Mouse (Mus musculus) thymus, adult 18-20 months (tissue): ENCODE data around the gene Gm42878.

Experiments used
- DNase-seq, 2 experiments: peaks; one replicate each; pipeline ENCODE4 v3.0.0; 2022; ENCODE audit warnings: mixed read lengths in 2 of 2

The Gm42878 gene

DNA sequence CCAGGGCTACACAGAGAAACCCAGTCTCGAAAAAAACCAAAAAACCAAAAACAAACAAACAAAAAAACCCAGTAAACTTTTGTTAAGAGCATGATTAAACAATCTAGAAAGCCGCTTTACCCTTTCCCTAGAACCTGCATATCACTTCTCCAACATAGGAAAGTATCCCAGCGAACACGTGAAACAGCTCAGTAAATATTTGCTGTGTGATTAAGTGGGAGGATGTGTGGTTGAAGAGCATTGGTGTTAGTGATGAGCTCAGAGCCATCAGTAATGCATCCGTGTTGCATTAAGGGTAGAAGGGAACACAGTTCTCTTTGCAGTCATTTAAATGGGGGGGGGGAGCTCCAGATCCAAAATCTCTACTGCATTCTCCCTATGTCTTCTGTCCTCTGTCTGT is 60.5 kb downstream of the Gm42878 start:
- no peak for DNase-seq

GRCm38 (mm10) chr5:121477680-121478079 is 67.6 kb downstream of the Gm42878 start:
- DNase-seq = no peak

GRCm38 (mm10) chr5:121476040-121476439 is 69.2 kb downstream of the Gm42878 start:
- DNase-seq = no peak

DNA sequence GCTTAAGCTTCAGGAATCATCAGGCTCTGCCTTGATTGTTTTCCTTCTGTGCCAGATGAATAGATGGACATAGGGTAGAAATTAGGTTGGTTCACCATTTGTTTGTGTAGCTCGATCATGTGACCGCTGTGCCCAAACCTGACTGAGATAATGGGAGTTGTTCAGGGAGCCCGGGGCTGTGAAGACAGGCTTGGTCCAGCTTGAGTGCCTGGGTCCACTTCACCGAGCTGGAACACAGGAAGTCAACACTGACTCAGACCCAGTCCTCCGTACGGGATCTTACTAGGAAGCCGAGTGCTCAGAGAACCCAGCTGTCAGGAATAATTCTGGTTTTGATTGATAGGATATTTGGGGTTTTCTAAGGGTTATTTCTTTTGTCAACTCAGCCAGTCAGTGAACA is 70.7 kb downstream of the Gm42878 start:
- DNase-seq = no peak

DNA sequence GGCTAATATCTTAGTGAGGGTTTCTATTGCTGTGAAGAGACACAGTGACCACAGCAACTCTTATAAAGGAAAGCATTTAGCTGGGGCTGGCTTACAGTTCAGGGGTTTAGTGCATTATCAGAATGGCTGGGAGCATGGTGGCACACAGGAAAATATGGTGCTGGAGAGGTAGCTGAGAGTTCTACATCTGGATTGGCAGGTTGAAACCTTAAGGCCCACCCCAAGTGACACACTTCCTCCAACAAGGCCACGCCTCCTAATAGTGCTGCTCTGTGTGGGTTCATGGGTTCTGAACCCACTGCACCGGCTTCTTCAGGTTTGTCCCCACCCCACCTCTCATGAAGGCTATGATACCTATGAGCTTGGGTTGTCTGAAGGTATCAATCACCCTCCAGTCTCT is 72.9 kb downstream of the Gm42878 start:
- no peak for DNase-seq

- DNase-seq = no peak
Observed at GRCm38 (mm10) chr5:121469566-121469965, 75.7 kb downstream of the Gm42878 start.
